Mouse (Mus musculus): ENCODE results near the gene Rbl1. TPM values are rescaled to one million over a fixed set of nuclear protein-coding genes. Genes with fewer than 3 reads are reported as not detected.

Rbl1 gene
- polyA plus RNA-seq, 1 experiment from 2014 or later = 23.7 TPM

DNA sequence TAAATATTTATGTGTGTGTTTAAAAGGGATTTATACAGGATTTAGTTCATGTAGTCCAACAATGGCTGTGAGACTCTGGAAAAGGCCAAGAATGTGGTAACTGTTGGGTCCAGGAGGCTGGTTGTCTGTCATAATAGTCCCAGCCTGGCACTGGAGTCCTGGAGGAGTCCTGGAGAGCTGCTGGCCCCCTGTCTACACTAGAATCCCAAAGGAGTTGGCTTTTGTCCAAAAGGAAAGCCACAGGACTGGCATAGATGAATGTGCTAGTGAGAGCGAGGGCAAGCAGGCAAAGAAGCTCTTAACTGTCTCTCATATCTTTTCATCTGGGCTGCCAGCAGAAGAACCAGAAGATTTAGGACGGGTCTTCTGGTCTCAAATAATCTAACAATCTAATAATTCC, 67.7 kb downstream of the Rbl1 start:
- Histone ChIP-seq H3K4me1 (0 out of 2 replicates have a peak, but pooled peaks cover 9% of the 10 kb centered on the region), H3K4me3 (no peak overlapping the region), H3K9me3 (peaks cover 4% of the 10 kb centered on the region; the same call in 1 of the 2 replicates), H3K36me3 (replicated peaks) (no peaks in the 10 kb centered on the region), H3K27ac (replicated peaks) (no peak overlapping the region), H3K27me3 (replicated peaks; ENCODE audit: low read depth, poor library complexity, severe bottlenecking) (no peaks in the 10 kb centered on the region)
- 90% methylated on average over 2 of the region's 2 CpGs for WGBS
- DNase-seq (ENCODE audit: low spot score) = no peak

DNA sequence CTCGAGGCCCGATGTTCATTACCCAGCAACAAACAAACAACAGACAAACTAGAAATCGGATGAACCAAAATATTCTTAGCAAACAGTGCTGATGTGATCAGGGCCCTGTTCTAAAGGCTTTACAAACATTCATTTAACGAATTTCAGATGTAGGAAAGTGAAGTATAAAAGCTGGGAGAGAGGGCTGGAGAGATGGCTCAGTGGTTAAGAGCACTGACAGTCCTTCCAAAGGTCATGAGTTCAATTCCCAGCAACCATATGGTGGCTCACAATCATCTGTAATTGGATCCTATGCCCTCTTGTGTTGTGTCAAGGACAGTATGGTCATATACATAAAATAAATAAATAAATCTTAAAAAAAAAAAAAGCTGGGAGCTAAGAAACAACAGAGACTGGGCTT, 68.2 kb downstream of the Rbl1 start:
- H3K36me3 ChIP-seq (replicated peaks) = no peaks in the 10 kb centered on the region
- WGBS = 91% methylated on average over 4 of the region's 4 CpGs
- H3K4me1 ChIP-seq = 0 out of 2 replicates have a peak, but pooled peaks cover 9% of the 10 kb centered on the region
- no peak for DNase-seq (ENCODE audit: low spot score)
- no peak overlapping the region for H3K4me3 ChIP-seq
- peaks cover 4% of the 10 kb centered on the region; the same call in 1 of the 2 replicates for H3K9me3 ChIP-seq
- H3K27ac ChIP-seq (replicated peaks) = no peak overlapping the region
- no peaks in the 10 kb centered on the region for H3K27me3 ChIP-seq (replicated peaks; ENCODE audit: low read depth, poor library complexity, severe bottlenecking)

DNA sequence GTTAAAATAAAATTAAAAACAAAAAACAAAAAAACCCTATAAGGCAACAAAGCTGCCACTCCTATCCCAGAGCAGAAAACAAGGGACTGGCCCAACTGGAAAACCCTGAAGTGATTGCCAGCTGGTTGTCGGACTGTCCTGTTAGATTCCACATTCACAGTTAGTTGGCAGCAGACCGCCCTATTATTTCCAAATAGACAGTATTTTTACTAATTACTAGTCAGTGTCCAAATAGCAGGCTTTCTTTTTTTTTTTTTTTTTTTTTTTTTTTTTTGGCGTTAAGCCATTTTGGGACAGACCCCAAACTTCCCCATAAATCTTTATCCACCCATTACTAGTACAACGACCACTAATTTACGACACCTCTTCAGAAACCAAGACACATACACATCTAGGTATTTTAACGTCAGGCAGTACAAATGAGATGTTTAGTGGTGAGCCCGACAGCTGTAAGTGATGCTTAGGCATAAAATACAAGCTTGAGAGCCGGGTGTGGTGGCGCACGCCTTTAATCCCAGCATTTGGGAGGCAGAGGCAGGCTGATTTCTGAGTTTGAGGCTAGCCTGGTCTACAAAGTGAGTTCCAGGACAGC, 68.7 kb downstream of the Rbl1 start:
- Histone ChIP-seq H3K27me3 (replicated peaks; ENCODE audit: low read depth, poor library complexity, severe bottlenecking) (no peaks in the 10 kb centered on the region), H3K4me3 (peak overlapping the region; percentile 78), H3K4me1 (0 out of 2 replicates have a peak, but pooled peaks cover 9% of the 10 kb centered on the region), H3K27ac (replicated peaks) (peak overlapping the region; percentile 88), H3K9me3 (peaks cover 4% of the 10 kb centered on the region; the same call in 1 of the 2 replicates), H3K36me3 (replicated peaks) (no peaks in the 10 kb centered on the region)
- 88% methylated on average over 10 of the region's 10 CpGs for WGBS
- no peak for DNase-seq (ENCODE audit: low spot score)

DNA sequence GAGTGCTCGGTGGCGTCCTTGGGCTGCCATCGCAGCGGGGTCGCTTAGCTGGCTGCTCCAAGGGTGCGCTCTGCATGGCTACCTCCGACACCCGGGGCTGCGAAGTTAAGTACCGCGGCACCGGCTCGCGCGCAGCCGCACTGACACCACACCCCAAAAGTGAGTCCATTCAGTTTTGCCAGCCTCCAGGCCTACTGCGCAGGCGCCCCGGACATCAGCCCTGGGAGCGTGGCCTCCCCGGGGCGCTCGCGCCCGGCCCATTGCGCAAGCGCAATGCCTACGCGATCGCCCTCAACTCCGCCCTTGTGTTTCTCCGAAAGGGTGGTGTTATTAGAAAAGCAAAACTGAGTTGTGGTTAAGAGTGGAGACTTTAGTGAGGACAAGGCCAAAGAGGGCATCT, 69.3 kb downstream of the Rbl1 start, which contains the start of gene Samhd1:
Gene Samhd1, minus strand, starts transcription at position 252 of the 400 bp plus-strand sequence.
- Histone ChIP-seq H3K27ac (replicated peaks) (peak within 1 kb of the TSS; percentile 88), H3K27me3 (replicated peaks; ENCODE audit: low read depth, poor library complexity, severe bottlenecking) (no peaks in the 10 kb centered on the region), H3K9me3 (peaks cover 4% of the 10 kb centered on the region; the same call in 1 of the 2 replicates), H3K4me3 (peak within 1 kb of the TSS; percentile 78), H3K36me3 (replicated peaks) (no peaks in the 10 kb centered on the region), H3K4me1 (0 out of 2 replicates have a peak, but pooled peaks cover 9% of the 10 kb centered on the region)
- under 1% methylated on average over 32 of the region's 32 CpGs for WGBS
- peak; percentile 96 for DNase-seq (ENCODE audit: low spot score)

DNA sequence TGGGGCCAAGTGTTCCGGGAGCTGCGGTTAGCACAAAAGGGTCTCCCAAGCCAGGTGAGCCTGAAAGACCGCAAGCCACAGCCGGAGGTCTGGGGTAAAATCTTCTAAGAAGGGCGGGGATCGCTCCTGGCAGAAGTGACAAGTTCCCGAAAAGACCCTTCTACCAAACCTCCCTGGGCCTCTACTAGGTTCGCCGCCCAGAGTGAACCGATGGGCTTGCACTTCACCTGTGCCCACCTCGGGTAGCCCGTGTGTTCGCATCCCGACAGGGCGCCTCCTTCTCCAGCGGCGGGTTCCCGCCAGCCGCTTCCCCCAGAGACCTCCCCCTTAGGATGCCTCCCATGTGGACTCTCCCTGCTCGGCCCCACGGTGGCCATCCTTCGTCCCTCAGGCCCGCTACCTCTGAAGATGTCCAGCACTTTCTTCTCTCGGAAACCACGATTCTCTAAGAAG, 69.8 kb downstream of the Rbl1 start:
- WGBS = under 1% methylated on average over 25 of the region's 25 CpGs
- Histone ChIP-seq H3K4me1 (0 out of 2 replicates have a peak, but pooled peaks cover 9% of the 10 kb centered on the region), H3K27ac (replicated peaks) (peak overlapping the region; percentile 88), H3K27me3 (replicated peaks; ENCODE audit: low read depth, poor library complexity, severe bottlenecking) (no peaks in the 10 kb centered on the region), H3K4me3 (peak overlapping the region; percentile 78), H3K36me3 (replicated peaks) (0 out of 2 replicates have a peak, but pooled peaks cover 2% of the 10 kb centered on the region), H3K9me3 (no peaks in the 10 kb centered on the region)
- peak; percentile 69 for DNase-seq (ENCODE audit: low spot score)

DNA sequence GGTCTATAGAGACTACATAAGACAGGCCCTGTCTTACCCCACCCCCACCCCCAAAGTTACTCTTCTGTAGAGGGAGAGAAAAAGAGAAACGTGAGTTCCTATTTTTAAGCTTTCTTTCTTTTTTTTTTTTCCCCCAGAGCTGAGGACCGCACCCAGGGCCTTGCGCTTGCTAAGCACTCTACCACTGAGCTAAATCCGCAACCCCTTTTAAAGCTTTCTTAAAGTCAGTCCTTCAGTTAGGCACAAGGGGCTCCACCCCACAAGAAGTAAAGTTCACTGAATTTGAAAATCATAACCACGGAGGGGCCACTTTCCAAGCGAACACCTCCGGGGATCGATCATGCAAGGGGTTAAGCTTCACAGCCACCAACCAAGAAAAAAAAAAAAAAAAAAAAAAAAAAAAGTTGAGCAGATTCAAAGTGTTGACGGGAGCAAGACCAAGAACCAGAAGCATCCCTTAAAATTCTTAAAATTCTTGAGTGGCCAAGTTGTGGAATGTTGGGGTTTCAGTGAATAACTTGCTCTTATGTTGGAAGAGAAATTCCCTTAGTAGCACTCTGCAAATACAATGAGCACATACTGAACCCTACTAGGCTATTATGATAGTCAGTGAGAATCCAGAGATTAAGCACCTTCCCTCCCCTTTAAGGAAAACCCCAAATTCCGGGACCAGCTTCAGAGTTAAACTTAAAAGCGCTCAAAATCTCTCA, 70.4 kb downstream of the Rbl1 start:
- H3K36me3 ChIP-seq (replicated peaks) = peaks cover 8% of the 10 kb centered on the region; the same call in 1 of the 2 replicates
- H3K4me3 ChIP-seq = peak overlapping the region; percentile 78
- H3K27ac ChIP-seq (replicated peaks) = peak overlapping the region; percentile 88
- DNase-seq (ENCODE audit: low spot score) = no peak
- H3K4me1 ChIP-seq = peaks cover 9% of the 10 kb centered on the region; the same call in 1 of the 2 replicates
- H3K27me3 ChIP-seq (replicated peaks; ENCODE audit: low read depth, poor library complexity, severe bottlenecking) = no peaks in the 10 kb centered on the region
- no peaks in the 10 kb centered on the region for H3K9me3 ChIP-seq
- WGBS = 18% methylated on average over 11 of the region's 11 CpGs

DNA sequence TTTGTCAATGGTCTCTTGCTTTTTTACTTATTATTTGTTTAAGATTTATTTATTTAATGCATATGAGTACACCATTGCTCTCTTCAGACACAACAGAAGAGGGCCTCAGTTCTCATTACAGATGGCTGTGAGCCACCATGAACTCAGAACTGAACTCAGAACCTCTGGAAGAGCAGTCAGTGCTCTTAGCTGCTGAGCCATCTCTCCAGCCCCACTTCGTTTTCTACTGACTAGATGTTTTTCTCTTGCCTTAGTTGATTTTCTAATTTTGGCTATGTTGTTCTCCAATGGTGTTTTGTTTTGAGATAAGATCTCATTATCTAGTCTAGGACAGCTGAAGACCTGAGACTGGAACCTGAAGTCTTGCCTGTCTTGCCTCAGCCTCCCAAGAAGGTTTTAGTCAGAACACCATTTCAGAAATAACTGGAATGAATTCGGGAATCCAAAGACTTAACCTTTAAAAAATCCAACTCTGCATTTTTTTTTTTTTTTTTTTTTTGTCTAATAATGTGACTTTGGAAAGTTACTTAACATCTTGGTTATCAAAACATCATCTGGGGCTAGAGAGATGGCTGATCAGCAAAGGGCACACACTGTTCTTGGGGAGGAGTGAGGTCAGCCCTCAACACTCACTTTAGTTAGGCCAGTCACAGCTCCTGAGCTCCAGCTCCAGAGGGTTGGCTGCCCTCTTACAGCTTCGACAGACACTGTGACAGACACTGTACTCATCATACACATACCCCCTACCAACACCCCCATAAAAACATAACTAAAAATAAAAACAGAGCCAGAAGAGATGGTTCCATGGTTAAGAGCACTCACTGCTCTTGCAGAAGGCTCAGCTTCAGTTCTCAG, 71.4 kb downstream of the Rbl1 start:
- Histone ChIP-seq H3K36me3 (replicated peaks) (peaks cover 18% of the 10 kb centered on the region; the same call in 1 of the 2 replicates), H3K4me1 (peaks cover 13% of the 10 kb centered on the region), H3K9me3 (no peaks in the 10 kb centered on the region), H3K27me3 (replicated peaks; ENCODE audit: low read depth, poor library complexity, severe bottlenecking) (no peaks in the 10 kb centered on the region), H3K4me3 (0 out of 2 replicates have a peak overlapping the region, but pooled peaks have one; percentile 21), H3K27ac (replicated peaks) (no peak overlapping the region)
- DNase-seq (ENCODE audit: low spot score) = no peak
- 81% methylated on average over 3 of the region's 3 CpGs for WGBS

DNA sequence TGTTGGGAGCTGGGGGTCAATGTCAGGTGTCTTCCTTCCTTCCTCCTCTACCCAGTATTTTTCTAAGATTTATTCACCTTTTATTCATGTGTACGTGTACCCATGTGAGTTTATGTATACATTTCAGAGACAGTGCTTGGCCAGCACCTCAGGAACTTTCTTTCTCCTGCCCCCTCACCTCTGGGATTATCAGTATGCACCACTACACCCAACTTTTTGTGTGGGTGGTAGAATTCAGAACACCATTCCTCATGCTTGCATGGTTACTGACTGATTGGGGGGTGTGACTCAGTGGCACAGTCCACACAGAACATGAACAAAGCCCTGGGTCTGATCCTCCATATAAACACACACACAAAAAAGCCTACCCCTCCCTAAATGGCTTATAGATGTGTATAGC, 72.2 kb downstream of the Rbl1 start:
- Histone ChIP-seq H3K27me3 (replicated peaks; ENCODE audit: low read depth, poor library complexity, severe bottlenecking) (no peaks in the 10 kb centered on the region), H3K9me3 (no peaks in the 10 kb centered on the region), H3K4me3 (no peak overlapping the region), H3K4me1 (peaks cover 13% of the 10 kb centered on the region), H3K27ac (replicated peaks) (no peak overlapping the region), H3K36me3 (replicated peaks) (peaks cover 25% of the 10 kb centered on the region)
- no peak for DNase-seq (ENCODE audit: low spot score)
- 95% methylated on average over 1 of the region's 1 CpGs for WGBS

DNA sequence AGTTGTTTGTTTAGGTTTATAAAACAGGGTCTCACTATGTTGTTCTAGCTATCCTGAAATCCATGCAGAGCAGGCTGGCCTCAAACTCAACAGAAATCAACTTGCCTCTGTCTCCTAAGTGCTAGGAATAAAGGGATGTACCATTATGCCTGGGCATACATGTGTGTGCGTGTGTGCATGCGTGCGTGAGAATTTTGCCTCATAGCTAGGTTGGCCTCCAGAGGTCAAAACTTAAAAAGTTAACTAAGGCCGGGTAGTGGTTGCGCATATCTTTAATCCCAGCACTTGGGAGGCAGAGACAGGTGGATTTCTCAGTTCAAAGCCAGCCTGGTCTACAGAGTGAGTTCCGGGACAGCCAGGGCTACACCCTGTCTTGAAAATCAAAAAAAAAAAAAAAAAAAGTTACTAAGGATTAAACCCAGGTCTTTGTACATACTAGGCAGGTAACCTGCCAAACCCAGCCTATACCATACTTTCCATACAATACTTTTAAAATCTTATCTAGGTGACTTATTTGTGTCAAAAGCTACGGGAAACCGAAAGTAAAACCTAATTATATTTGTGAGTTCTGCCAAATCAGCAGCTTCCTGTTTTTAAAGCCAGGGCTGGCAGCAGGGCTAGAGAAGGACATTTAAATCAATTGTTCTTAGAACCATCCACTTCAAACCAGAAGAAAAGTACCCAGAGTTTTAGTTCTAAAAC, 73.4 kb downstream of the Rbl1 start:
- Histone ChIP-seq H3K4me1 (peaks cover 13% of the 10 kb centered on the region), H3K27me3 (replicated peaks; ENCODE audit: low read depth, poor library complexity, severe bottlenecking) (no peaks in the 10 kb centered on the region), H3K4me3 (no peak overlapping the region), H3K9me3 (no peaks in the 10 kb centered on the region), H3K27ac (replicated peaks) (no peak overlapping the region), H3K36me3 (replicated peaks) (peaks cover 36% of the 10 kb centered on the region)
- DNase-seq (ENCODE audit: low spot score) = no peak
- WGBS = 82% methylated on average over 8 of the region's 8 CpGs

DNA sequence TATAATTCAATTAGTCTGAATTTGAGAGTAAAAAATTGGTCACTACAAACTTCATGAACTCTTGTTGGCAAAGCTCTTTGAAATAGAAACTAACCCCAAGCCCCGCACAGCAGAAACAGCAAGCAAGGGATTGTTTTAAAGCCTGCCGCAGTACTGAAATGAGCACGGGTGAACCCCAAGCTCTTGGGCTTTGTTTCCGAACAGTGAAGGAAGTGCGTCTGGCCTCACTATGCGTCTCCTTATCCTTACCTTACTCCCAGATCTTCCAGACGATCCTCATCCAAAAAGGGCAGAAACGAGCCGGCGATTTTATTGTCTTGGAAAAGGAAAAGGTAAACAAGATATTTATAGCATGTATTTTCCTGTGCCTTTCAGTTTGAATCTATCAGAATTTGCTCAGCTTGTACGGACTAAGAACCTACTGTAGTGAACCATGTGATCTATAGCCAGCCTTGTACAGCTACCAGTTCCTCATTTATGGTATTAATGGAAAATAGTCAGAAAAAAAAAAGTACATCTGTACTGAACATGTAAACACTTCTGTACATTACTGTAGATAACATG, 74.7 kb downstream of the Rbl1 start:
- Histone ChIP-seq H3K9me3 (no peaks in the 10 kb centered on the region), H3K27me3 (replicated peaks; ENCODE audit: low read depth, poor library complexity, severe bottlenecking) (no peaks in the 10 kb centered on the region), H3K4me3 (no peak overlapping the region), H3K4me1 (peaks cover 10% of the 10 kb centered on the region), H3K36me3 (replicated peaks) (peaks cover 49% of the 10 kb centered on the region), H3K27ac (replicated peaks) (no peak overlapping the region)
- no peak for DNase-seq (ENCODE audit: low spot score)
- 89% methylated on average over 11 of the region's 11 CpGs for WGBS

DNA sequence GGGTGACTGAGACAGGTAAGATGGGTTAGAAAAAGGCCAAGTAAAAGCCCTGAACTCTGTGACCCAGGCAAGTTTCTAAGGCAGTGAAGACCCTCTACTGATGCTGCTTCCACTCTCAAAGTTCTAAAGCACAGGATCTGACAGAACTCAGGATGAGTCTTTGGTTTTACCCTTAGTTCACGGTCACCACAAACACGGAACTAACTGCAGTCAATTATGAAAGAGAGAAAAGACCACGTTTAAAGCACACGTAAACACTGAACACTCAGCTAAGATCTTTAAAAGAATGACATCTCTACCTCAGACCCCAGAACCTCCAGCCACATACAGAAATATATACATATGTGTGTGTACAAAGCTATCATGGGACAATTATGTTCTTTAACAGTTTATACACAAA, 75.2 kb downstream of the Rbl1 start:
- peaks cover 10% of the 10 kb centered on the region for H3K4me1 ChIP-seq
- H3K27ac ChIP-seq (replicated peaks) = no peak overlapping the region
- H3K4me3 ChIP-seq = no peak overlapping the region
- no peaks in the 10 kb centered on the region for H3K27me3 ChIP-seq (replicated peaks; ENCODE audit: low read depth, poor library complexity, severe bottlenecking)
- H3K9me3 ChIP-seq = no peaks in the 10 kb centered on the region
- WGBS = 94% methylated on average over 4 of the region's 4 CpGs
- peaks cover 53% of the 10 kb centered on the region for H3K36me3 ChIP-seq (replicated peaks)
- no peak for DNase-seq (ENCODE audit: low spot score)

Data from embryonic facial prominence, embryonic 10.5 days (tissue).